Mouse (Mus musculus) kidney, postnatal 4 days (tissue): ENCODE data around the gene Acp6.
"Not testable (repeated sequence)": the region's sequence is repeated elsewhere in the genome, so short reads cannot be mapped to it uniquely, and the experiment has no call there.

ENCODE experiments used
- DNase-seq, 2 experiments: peaks; one replicate each; pipeline ENCODE4 v3.0.0; 2021; ENCODE audit warnings: mixed read lengths in 2 of 2

The Acp6 gene

GRCm38 (mm10) chr3:97158611-97159508, at the start of gene Acp6:
Gene Acp6, plus strand, starts transcription at chr3:97158777.
- DNase-seq, result peak; percentile 91 to 93

DNA sequence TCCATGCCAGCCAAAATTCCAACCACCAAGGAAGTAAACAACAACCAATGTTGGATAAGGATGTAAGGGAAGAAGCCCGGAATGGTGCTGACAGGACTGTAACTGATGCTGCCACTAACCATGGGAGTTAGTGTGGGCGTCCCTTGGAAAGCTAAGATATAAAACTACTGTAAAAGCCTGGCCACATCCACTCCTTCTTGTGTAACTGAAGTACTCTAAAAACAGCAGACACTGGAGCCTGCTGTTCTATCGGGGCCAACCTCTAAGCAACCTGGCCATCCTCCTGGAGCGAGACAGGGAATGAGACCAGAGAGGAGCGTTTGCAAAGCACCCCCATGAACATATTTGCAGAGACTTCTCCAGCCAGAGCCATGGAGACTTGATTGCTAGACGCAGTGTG, 41.1 kb upstream of the Acp6 start:
- DNase-seq, result no peak

GRCm38 (mm10) chr3:97118313-97118712, 40.3 kb upstream of the Acp6 start:
- DNase-seq, result no peak

DNA sequence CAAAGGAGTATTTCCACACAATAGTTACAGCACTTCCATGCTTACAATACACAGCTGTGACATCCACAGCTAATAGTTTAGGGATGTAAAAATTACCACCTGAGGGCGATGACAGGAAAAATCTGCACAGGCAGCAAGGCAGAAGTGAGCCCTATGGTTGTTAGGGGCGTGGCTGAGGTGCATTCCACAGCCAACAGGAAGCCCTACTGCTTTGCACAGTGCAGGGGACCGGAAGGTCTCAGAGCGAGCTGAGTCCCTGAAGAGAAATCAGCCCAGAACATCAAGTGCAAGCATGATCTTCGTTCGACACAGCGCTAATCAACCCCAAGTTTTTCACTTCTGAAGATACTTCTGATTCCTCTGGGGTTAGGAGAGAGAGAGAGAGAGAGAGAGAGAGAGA, 34.4 kb upstream of the Acp6 start:
- DNase-seq, result peak; percentile 18 to 52

DNA sequence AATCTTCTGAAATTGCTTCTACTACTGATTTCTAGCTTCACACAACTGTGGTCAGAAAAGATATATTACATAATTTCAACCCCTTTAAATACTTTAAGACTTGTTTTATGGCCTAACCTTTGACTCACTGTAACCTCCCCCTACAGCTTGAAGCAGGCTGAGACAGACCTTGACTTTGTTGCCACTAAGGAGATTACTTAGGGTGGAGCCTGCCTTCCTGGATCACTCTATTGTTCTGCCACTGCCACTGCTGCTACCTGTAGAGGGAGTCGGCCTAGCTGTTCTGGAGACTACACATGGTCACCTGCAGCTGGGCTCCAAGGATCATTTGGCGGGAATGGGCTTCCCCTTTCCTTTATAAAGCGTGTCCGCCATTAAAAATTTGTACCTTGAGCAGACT, 29.2 kb upstream of the Acp6 start:
- no peak for DNase-seq

GRCm38 (mm10) chr3:97137666-97138065, 20.9 kb upstream of the Acp6 start:
- DNase-seq, result not testable (repeated sequence)

DNA sequence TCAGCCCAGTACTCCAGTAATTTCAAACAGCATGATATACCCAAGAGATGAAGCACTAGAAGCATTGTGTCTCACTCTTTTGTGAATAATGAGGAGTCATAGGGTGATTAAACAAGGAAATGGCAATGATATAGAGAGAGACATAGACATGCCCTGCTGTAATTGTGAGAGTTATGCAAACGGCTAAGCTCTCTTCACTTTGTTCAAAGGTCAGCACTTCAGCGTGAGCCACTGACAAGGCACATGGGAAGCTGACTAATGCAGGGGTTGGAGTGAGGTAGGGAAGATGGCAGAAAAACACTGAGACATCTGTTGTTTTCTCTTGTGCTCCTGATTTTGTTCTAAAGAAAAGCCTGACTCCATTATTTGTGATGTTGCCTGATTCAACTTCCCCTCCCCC, 7.5 kb upstream of the Acp6 start:
- DNase-seq, result no peak

DNA sequence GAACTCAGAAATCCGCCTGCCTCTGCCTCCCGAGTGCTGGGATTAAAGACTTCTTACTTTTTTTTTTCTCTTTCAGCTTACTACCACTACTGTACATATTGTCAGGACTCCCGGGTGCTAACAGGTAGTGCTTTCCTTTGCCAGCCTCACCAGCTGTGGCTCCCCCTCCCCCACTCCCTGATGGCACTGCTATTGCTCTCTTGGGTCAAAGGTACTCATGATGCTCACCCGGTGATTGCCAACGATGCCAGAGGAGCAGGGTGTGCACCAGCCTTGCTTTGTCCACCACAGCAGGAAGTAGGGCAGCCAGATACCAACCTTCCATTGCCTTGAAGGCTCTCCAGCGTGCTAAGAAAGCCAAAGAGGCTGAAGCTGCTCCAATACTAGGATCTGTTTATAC, 2.1 kb upstream of the Acp6 start:
- no peak for DNase-seq

GRCm38 (mm10) chr3:97157308-97157707, 1.3 kb upstream of the Acp6 start:
- DNase-seq, result no peak

DNA sequence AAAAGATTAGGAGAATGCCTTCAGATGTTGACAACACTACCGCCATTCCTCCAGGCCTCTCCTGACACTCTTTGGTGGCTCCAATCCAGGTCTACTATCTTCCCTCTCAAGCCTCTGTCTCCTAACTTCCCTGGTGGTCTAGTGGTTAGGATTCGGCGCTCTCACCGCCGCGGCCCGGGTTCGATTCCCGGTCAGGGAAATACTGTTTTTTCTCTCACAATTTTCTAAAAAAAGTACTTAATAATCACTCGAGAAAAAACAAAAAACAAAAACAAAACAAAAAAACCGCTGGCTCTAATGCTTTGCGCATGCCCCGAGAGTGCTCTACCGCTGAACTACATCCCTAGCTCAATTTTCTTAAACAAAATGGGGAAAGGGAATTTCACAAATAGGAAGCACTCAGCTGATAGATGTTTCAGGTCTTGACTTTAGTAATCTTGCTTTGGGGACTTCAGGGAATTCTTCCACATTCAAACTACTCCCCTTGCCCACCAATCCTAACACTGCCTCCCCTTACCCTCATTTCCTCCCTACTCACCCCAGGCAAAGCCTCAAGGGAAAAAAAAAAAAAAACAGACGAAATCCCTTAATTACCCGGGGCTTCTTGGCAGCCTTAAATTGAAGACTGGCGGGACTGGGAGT, 498 bp upstream of the Acp6 start:
- DNase-seq, result peak; percentile 82 to 85

GRCm38 (mm10) chr3:97159509-97159850, 903 bp downstream of the Acp6 start:
- no peak for DNase-seq

GRCm38 (mm10) chr3:97159986-97160385, 1.4 kb downstream of the Acp6 start:
- DNase-seq, result no peak

- peak; percentile 59 to 67 for DNase-seq
These were observed 2.3 kb downstream of the Acp6 start for GRCm38 (mm10) chr3:97160908-97161307.

GRCm38 (mm10) chr3:97161773-97162172, 3.2 kb downstream of the Acp6 start:
- no peak for DNase-seq

GRCm38 (mm10) chr3:97164477-97164876, 5.9 kb downstream of the Acp6 start:
- DNase-seq, result no peak

DNA sequence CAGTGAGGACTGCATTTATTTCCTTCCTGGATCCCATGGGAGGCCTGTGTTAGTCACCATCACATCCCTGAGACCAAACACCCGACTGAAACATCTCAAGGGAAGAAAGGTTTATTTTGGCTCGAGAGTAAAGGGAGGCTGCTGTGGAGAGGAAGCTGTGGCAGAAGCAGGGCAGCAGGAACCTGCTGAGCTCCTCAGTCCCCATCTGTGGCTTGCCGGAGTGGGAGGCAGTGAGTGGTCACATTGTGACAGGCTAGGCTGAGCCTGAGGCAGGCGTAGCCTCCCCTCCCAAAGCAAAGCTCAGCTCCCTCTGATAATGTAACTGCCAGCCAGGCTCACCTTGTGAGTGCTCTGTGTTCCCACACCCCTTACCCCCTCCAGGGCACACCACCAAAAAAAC, 8.5 kb downstream of the Acp6 start:
- DNase-seq, result no peak

- peak in 1 of 2 experiments; percentile 19 for DNase-seq
These were observed 13.0 kb downstream of the Acp6 start for GRCm38 (mm10) chr3:97171531-97171930.

- DNase-seq, result peak; percentile 45 to 67
These were observed 13.7 kb downstream of the Acp6 start for GRCm38 (mm10) chr3:97172231-97172630.

- DNase-seq, result no peak
These were observed 14.1 kb downstream of the Acp6 start for GRCm38 (mm10) chr3:97172632-97173031.

- no peak for DNase-seq
These were observed 20.3 kb downstream of the Acp6 start for GRCm38 (mm10) chr3:97178885-97179284.

- no peak for DNase-seq
These were observed 21.9 kb downstream of the Acp6 start for GRCm38 (mm10) chr3:97180527-97180926.

DNA sequence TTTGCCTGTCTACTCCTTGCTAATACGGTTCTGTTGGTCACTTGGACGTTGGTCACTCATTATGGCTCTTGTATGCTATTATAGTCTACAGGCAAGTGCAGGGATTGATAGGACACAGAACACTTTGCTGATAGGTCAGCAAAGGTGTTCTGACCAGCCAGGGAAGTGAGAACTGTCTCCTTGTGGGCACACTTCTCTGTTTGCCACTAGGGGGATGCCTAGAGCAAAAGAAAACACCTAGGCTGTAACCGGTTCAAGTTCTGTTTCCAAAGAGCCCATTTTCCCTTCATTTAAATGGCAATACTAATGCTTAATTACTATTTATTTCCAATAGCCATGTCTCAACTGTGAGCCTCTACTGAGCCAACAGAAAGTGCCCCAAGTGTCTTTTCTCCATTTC, 25.2 kb downstream of the Acp6 start:
- DNase-seq, result no peak

- DNase-seq, result peak; percentile 81 to 88
These were observed 26.7 kb downstream of the Acp6 start for GRCm38 (mm10) chr3:97185098-97185860.

GRCm38 (mm10) chr3:97196571-97196970, 38.0 kb downstream of the Acp6 start:
- no peak for DNase-seq
